Mouse (Mus musculus) embryonic facial prominence, embryonic 11.5 days (tissue): ENCODE data around the gene Hpca. TPM values are rescaled to one million over a fixed set of nuclear protein-coding genes. Genes with fewer than 3 reads are reported as not detected.

Experiments used
- ATAC-seq: fragments of 200-750 bp; cut with Nextera tagmentation; replicated peaks from 2 replicates; pipeline ENCODE4 v1.8.0; 2017; ENCODE audit warnings: low read depth; ENCODE audit not compliant: insufficient number of reproducible peaks, low FRiP score, low TSS enrichment
- DNase-seq: peaks from one replicate; pipeline ENCODE4 v3.0.0-alpha.2; 2015; ENCODE audit warnings: low spot score
- H3K27ac ChIP-seq: fragments of 300-500 bp; sonication (generic); replicated peaks from 2 replicates; pipeline ENCODE4 v1.5.1; 2014; ENCODE audit warnings: mild to moderate bottlenecking, low read depth, low read length, control low read depth
- H3K27me3 ChIP-seq: fragments of 300-500 bp; sonication (generic); 2 replicates; pipeline ENCODE4 v1.6.1; 2014; ENCODE audit warnings: mild to moderate bottlenecking, low read length, moderate library complexity, mixed read lengths; ENCODE audit not compliant: control insufficient read depth, insufficient read depth
- H3K36me3 ChIP-seq: fragments of 300-500 bp; sonication (generic); replicated peaks from 2 replicates; pipeline ENCODE4 v1.6.1; 2014; ENCODE audit warnings: low read depth, mild to moderate bottlenecking, low read length, moderate library complexity, mixed read lengths; ENCODE audit not compliant: control insufficient read depth, insufficient read depth
- H3K4me1 ChIP-seq: fragments of 300-500 bp; sonication (generic); 2 replicates; pipeline ENCODE4 v1.6.1; 2014; ENCODE audit warnings: low read length, mixed read lengths; ENCODE audit not compliant: control insufficient read depth, insufficient read depth
- H3K4me2 ChIP-seq: fragments of 300-500 bp; sonication (generic); 2 replicates; pipeline ENCODE4 v1.6.1; 2014; ENCODE audit warnings: low read depth, mild to moderate bottlenecking, control low read depth, low read length, moderate library complexity
- H3K4me3 ChIP-seq: fragments of 300-500 bp; sonication (generic); 2 replicates; pipeline ENCODE4 v1.5.1; 2014; ENCODE audit warnings: low read depth, low read length, control low read depth
- H3K9ac ChIP-seq: fragments of 300-500 bp; sonication (generic); replicated peaks from 2 replicates; pipeline ENCODE4 v1.6.1; 2014; ENCODE audit warnings: mild to moderate bottlenecking, control low read depth, low read length
- H3K9me3 ChIP-seq: fragments of 300-500 bp; sonication (generic); replicated peaks from 2 replicates; pipeline ENCODE4 v1.6.1; 2016; ENCODE audit warnings: mild to moderate bottlenecking, low read length, inconsistent platforms, mixed read lengths; ENCODE audit not compliant: control insufficient read depth
- WGBS: fragments of 180-500 bp; shearing (Covaris S2); extraction: QIAGEN DNeasy Blood & Tissue Kit; methylation state at CpG from one replicate; pipeline ENCODE4 v1.1.7; 2014; 5-methylcytosine and 5-hydroxymethylcytosine counted together
- polyA plus RNA-seq: library from polyadenylated mRNA; unstranded; fragments of >200 nt; fragmentation: Nextera tagmentation; extraction: Ambion mirVana; gene quantifications from 2 replicates; pipeline ENCODE4 v1.2.1, GENCODE M21; 2014

The Hpca gene
- polyA plus RNA-seq, 1 experiment from 2014 or later = 3.5 TPM

DNA sequence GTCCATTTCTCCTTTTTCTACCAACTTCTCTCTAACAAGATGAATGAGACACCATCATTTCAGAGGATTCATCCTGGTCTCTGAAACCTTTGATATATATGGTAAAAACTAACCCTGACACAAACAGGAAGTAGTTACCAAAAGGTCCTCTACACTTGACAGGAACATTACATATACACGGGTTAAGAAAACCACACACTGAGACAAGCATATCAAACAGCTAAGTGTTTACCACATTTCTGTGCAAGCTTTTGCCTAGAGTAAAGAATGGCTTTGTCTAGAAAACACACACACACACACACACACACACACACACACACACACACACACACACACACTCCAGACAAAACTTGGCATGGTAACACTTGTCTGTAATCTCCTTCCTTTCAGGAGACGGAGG, 24.6 kb upstream of the Hpca start:
- H3K4me1 ChIP-seq = no peaks in the 10 kb centered on the region
- DNase-seq (no peak), ATAC-seq (no peak)
- H3K4me3 ChIP-seq = no peak overlapping the region
- WGBS = 75% methylated on average over 2 of the region's 2 CpGs
- no peak overlapping the region for H3K27ac ChIP-seq
- H3K9ac ChIP-seq = no peak overlapping the region
- H3K36me3 ChIP-seq = no peaks in the 10 kb centered on the region; the same call in 1 of the 2 replicates
- no peaks in the 10 kb centered on the region for H3K27me3 ChIP-seq
- H3K4me2 ChIP-seq = no peak overlapping the region
- no peaks in the 10 kb centered on the region for H3K9me3 ChIP-seq

- no peaks in the 10 kb centered on the region; the same call in 1 of the 2 replicates for H3K36me3 ChIP-seq
- H3K4me2 ChIP-seq = no peak overlapping the region
- 86% methylated on average over 4 of the region's 4 CpGs for WGBS
- no peak overlapping the region for H3K9ac ChIP-seq
- no peaks in the 10 kb centered on the region for H3K9me3 ChIP-seq
- no peak overlapping the region for H3K4me3 ChIP-seq
- H3K27me3 ChIP-seq = no peaks in the 10 kb centered on the region
- H3K27ac ChIP-seq = no peak overlapping the region
- no peak for DNase-seq
- ATAC-seq = no peak
- no peaks in the 10 kb centered on the region for H3K4me1 ChIP-seq
Observed at GRCm38 (mm10) chr4:129145943-129146342, 24.1 kb upstream of the Hpca start.

- DNase-seq (no peak), ATAC-seq (no peak)
- Histone ChIP-seq H3K9me3 (no peaks in the 10 kb centered on the region), H3K4me1 (no peaks in the 10 kb centered on the region), H3K9ac (no peak overlapping the region), H3K36me3 (no peaks in the 10 kb centered on the region; the same call in 1 of the 2 replicates), H3K4me3 (no peak overlapping the region), H3K27ac (no peak overlapping the region), H3K4me2 (no peak overlapping the region), H3K27me3 (no peaks in the 10 kb centered on the region)
- WGBS = 70% methylated on average over 4 of the region's 4 CpGs
Observed at GRCm38 (mm10) chr4:129145411-129145810, 23.6 kb upstream of the Hpca start.

- H3K9me3 ChIP-seq = no peaks in the 10 kb centered on the region
- no peak overlapping the region for H3K9ac ChIP-seq
- ATAC-seq (no peak), DNase-seq (no peak)
- H3K4me3 ChIP-seq = no peak overlapping the region
- no peak overlapping the region for H3K27ac ChIP-seq
- WGBS = 65% methylated on average over 16 of the region's 16 CpGs
- H3K27me3 ChIP-seq = no peaks in the 10 kb centered on the region
- H3K4me1 ChIP-seq = no peaks in the 10 kb centered on the region
- H3K4me2 ChIP-seq = no peak overlapping the region
- H3K36me3 ChIP-seq = no peaks in the 10 kb centered on the region; the same call in 1 of the 2 replicates
Observed at GRCm38 (mm10) chr4:129144401-129145367, 22.8 kb upstream of the Hpca start.

DNA sequence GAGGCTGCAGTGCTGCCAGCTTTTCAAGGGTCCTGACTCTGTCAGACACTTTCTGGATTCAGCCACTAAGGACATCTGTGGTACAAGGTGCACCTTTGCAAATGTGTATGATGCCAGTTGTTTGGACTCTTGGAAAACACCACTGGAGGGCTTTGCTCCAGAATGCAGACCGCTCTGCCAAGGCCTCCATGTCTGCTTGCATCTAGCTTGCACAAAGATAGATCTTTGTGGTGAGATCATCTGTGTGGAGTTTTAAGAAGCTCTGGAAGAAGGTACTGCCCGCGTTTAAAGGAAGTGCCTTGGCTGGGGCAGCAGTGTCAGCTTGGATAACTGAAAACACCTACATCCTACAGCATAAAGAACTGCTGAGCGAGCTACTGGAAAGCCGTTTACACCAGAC, 21.7 kb upstream of the Hpca start:
- H3K4me3 ChIP-seq = no peak overlapping the region

GRCm38 (mm10) chr4:129142439-129143045, 20.7 kb upstream of the Hpca start:
- ATAC-seq (no peak), DNase-seq (no peak)
- WGBS = 89% methylated on average over 11 of the region's 11 CpGs

More for the DNA sequence above, 21.7 kb upstream of the Hpca start:
- no peaks in the 10 kb centered on the region for H3K36me3 ChIP-seq
- no peaks in the 10 kb centered on the region for H3K9me3 ChIP-seq
- no peaks in the 10 kb centered on the region for H3K27me3 ChIP-seq
- no peak overlapping the region for H3K9ac ChIP-seq
- 86% methylated on average over 5 of the region's 5 CpGs for WGBS
- no peak for ATAC-seq
- no peak overlapping the region for H3K27ac ChIP-seq
- no peaks in the 10 kb centered on the region for H3K4me1 ChIP-seq
- DNase-seq = no peak
- H3K4me2 ChIP-seq = no peak overlapping the region

DNA sequence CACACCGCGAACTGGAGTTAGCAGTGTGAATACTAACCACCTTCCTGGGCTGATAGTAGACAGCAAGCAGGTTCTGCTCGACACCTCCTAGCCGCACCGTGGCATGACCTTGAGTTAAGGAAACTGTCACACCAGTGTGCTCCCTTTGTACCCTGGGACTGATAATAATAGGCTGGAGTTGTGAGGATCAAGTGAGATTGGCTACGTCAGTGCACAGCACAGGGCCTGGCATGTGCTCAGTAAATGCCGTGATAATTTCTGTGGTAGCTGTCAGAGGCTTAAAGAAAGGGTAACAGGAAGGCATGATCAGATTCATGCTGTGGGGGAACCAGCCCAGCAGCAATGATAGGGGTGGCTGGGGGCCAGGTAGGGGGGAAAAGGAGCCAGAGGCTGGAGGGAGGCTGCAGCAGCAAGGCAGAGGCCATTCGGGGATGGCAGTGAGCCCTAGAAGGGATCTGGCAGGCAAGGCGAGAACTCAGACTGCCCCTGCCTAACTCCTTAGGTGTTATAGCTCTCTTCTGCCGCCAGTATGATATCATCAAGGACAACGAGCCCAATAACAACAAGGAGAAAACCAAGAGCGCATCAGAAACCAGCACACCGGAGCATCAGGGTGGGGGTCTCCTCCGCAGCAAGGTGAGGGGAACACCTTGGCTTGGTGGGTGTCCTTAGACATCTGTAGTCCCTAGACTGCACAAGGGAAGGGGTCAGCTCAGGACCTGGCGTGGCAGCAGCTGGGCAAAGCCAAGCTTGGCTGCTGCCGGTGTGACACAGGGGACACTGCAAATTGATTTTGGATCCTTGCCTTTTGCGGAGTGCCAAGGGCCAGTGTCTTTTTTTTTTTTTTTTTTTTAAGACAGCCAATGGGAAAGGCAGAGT, 20.0 kb upstream of the Hpca start:
- H3K27me3 ChIP-seq = peaks cover 10% of the 10 kb centered on the region
- no peak overlapping the region for H3K4me2 ChIP-seq
- no peak for DNase-seq
- H3K9ac ChIP-seq = no peak overlapping the region
- WGBS = 80% methylated on average over 17 of the region's 17 CpGs
- H3K9me3 ChIP-seq = no peaks in the 10 kb centered on the region
- ATAC-seq = no peak
- no peak overlapping the region for H3K4me3 ChIP-seq
- H3K36me3 ChIP-seq = no peaks in the 10 kb centered on the region
- H3K27ac ChIP-seq = no peak overlapping the region
- peaks cover 3% of the 10 kb centered on the region; the same call in 1 of the 2 replicates for H3K4me1 ChIP-seq

More at GRCm38 (mm10) chr4:129142439-129143045, 20.7 kb upstream of the Hpca start:
- peaks cover 5% of the 10 kb centered on the region for H3K27me3 ChIP-seq
- H3K4me1 ChIP-seq = no peaks in the 10 kb centered on the region
- no peaks in the 10 kb centered on the region for H3K36me3 ChIP-seq
- no peak overlapping the region for H3K4me2 ChIP-seq
- no peak overlapping the region for H3K4me3 ChIP-seq
- no peaks in the 10 kb centered on the region for H3K9me3 ChIP-seq
- H3K9ac ChIP-seq = no peak overlapping the region
- H3K27ac ChIP-seq = no peak overlapping the region
